Mouse (Mus musculus): Measurements from ENCODE around the gene Gm6882. TPM values are rescaled to one million over a fixed set of nuclear protein-coding genes. Genes with fewer than 3 reads are reported as not detected.
"Not testable (repeated sequence)": the region's sequence is repeated elsewhere in the genome, so short reads cannot be mapped to it uniquely, and the experiment has no call there.

The Gm6882 gene
- not detected in 2 replicates for polyA plus RNA-seq (2015; fragmentation: Nextera tagmentation; extraction: Ambion mirVana)

DNA sequence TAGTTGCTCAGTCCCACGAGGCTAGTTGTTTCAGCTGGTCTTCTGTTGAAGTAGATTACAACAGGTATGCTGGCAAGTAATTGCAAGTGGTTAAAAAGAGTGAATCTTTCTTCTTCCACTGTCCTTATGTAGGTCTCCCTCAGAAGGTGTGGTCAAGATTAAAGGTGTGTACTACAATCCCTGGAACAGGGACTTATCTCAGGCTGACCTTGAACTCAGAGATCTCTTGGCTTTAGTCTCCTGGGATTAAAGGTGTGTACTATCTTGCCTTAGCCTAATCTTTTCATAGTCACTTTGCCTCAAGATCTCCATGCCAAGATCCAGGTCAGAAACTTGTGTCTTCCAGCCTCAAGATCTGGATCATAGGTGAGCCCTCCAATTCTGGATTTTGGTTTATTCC, at the start of gene Gm6882:
Gene Gm6882, minus strand, starts transcription at position 101 of the 400 bp plus-strand sequence.
- not testable (repeated sequence) for ATAC-seq; H3K27ac ChIP-seq (ENCODE audit: low read depth)
- 39% methylated on average over 1 of the region's 1 CpGs for WGBS (ENCODE audit: insufficient replicate concordance)

More for the DNA sequence above, at the start of gene Gm6882:
- not testable (repeated sequence) for H3K9ac ChIP-seq (replicated peaks); H3K36me3 ChIP-seq (replicated peaks; ENCODE audit: insufficient read depth, low read length); H3K4me3 ChIP-seq (ENCODE audit: low read depth, low read length); H3K9me3 ChIP-seq (ENCODE audit: low read length); DNase-seq; H3K27me3 ChIP-seq (ENCODE audit: insufficient read depth, low read length); H3K4me1 ChIP-seq (ENCODE audit: insufficient read depth); H3K4me2 ChIP-seq (ENCODE audit: low read depth, low read length)

Other genes with a start within 250 kb of the Gm6882 start
- gene Gm5157, start 242.3 kb downstream of the Gm6882 start, polyA plus RNA-seq (2015; fragmentation: Nextera tagmentation; extraction: Ambion mirVana): not detected in 2 replicates
- gene Vmn1r124, start 172.1 kb downstream of the Gm6882 start, polyA plus RNA-seq (2015; fragmentation: Nextera tagmentation; extraction: Ambion mirVana): not detected in 2 replicates
- gene Vmn1r125, start 160.6 kb downstream of the Gm6882 start, polyA plus RNA-seq (2015; fragmentation: Nextera tagmentation; extraction: Ambion mirVana): not detected in 2 replicates
- not detected in 2 replicates for gene Vmn1r126, start 131.3 kb downstream of the Gm6882 start, polyA plus RNA-seq (2015; fragmentation: Nextera tagmentation; extraction: Ambion mirVana)
- gene Vmn1r127, start 112.9 kb downstream of the Gm6882 start, polyA plus RNA-seq (2015; fragmentation: Nextera tagmentation; extraction: Ambion mirVana): not detected in 2 replicates
- gene Vmn1r128, start 83.4 kb downstream of the Gm6882 start, polyA plus RNA-seq (2015; fragmentation: Nextera tagmentation; extraction: Ambion mirVana): not detected in 2 replicates
- not detected in 2 replicates for gene Vmn1r129, start 71.5 kb downstream of the Gm6882 start, polyA plus RNA-seq (2015; fragmentation: Nextera tagmentation; extraction: Ambion mirVana)
- not detected in 2 replicates for gene Vmn1r130, start 79.0 kb upstream of the Gm6882 start, polyA plus RNA-seq (2015; fragmentation: Nextera tagmentation; extraction: Ambion mirVana)
- not detected in 2 replicates for gene Vmn1r131, start 113.3 kb upstream of the Gm6882 start, polyA plus RNA-seq (2015; fragmentation: Nextera tagmentation; extraction: Ambion mirVana)
- gene Vmn1r132, start 181.3 kb upstream of the Gm6882 start, polyA plus RNA-seq (2015; fragmentation: Nextera tagmentation; extraction: Ambion mirVana): not detected in 2 replicates